Mouse (Mus musculus): ENCODE results near the gene Adm2.

The Adm2 gene

GRCm38 (mm10) chr15:89322670-89323522 is at the start of gene Adm2:
Gene Adm2, plus strand, starts transcription at chr15:89322720.
- in situ Hi-C loops (cut with MboI; ENCODE audit: low sequenced_read_pairs): no loop called here

- in situ Hi-C loops (cut with MboI; ENCODE audit: low sequenced_read_pairs): no loop called here
These were observed 47.0 kb upstream of the Adm2 start for GRCm38 (mm10) chr15:89275497-89275896.

GRCm38 (mm10) chr15:89277366-89277765 is 45.2 kb upstream of the Adm2 start:
- in situ Hi-C loops (cut with MboI; ENCODE audit: low sequenced_read_pairs): no loop called here

- in situ Hi-C loops (cut with MboI; ENCODE audit: low sequenced_read_pairs): no loop called here
These were observed 40.0 kb upstream of the Adm2 start for GRCm38 (mm10) chr15:89282546-89282945.

- in situ Hi-C loops (cut with MboI; ENCODE audit: low sequenced_read_pairs): no loop called here
These were observed 38.4 kb upstream of the Adm2 start for GRCm38 (mm10) chr15:89284094-89284493.

- in situ Hi-C loops (cut with MboI; ENCODE audit: low sequenced_read_pairs): no loop called here
These were observed 37.5 kb upstream of the Adm2 start for GRCm38 (mm10) chr15:89285004-89285403.

- in situ Hi-C loops (cut with MboI; ENCODE audit: low sequenced_read_pairs): no loop called here
These were observed 37.0 kb upstream of the Adm2 start for GRCm38 (mm10) chr15:89285478-89285877.

GRCm38 (mm10) chr15:89286114-89286513 is 36.4 kb upstream of the Adm2 start:
- in situ Hi-C loops (cut with MboI; ENCODE audit: low sequenced_read_pairs): no loop called here

- in situ Hi-C loops (cut with MboI; ENCODE audit: low sequenced_read_pairs): no loop called here
These were observed 35.9 kb upstream of the Adm2 start for GRCm38 (mm10) chr15:89286582-89286981.

GRCm38 (mm10) chr15:89288227-89288767 is 34.2 kb upstream of the Adm2 start:
- in situ Hi-C loops (cut with MboI; ENCODE audit: low sequenced_read_pairs): no loop called here

GRCm38 (mm10) chr15:89289455-89289854 is 33.1 kb upstream of the Adm2 start:
- in situ Hi-C loops (cut with MboI; ENCODE audit: low sequenced_read_pairs): no loop called here

- in situ Hi-C loops (cut with MboI; ENCODE audit: low sequenced_read_pairs): no loop called here
These were observed 31.0 kb upstream of the Adm2 start for GRCm38 (mm10) chr15:89291521-89291920.

GRCm38 (mm10) chr15:89292795-89293194 is 29.7 kb upstream of the Adm2 start:
- in situ Hi-C loops (cut with MboI; ENCODE audit: low sequenced_read_pairs): no loop called here

GRCm38 (mm10) chr15:89293778-89294177 is 28.7 kb upstream of the Adm2 start:
- in situ Hi-C loops (cut with MboI; ENCODE audit: low sequenced_read_pairs): no loop called here

- in situ Hi-C loops (cut with MboI; ENCODE audit: low sequenced_read_pairs): no loop called here
These were observed 26.8 kb upstream of the Adm2 start for GRCm38 (mm10) chr15:89295580-89296165.

- in situ Hi-C loops (cut with MboI; ENCODE audit: low sequenced_read_pairs): no loop called here
These were observed 26.1 kb upstream of the Adm2 start for GRCm38 (mm10) chr15:89296465-89296864.

- in situ Hi-C loops (cut with MboI; ENCODE audit: low sequenced_read_pairs): no loop called here
These were observed 24.8 kb upstream of the Adm2 start for GRCm38 (mm10) chr15:89297695-89298094.

GRCm38 (mm10) chr15:89300180-89300579 is 22.3 kb upstream of the Adm2 start:
- in situ Hi-C loops (cut with MboI; ENCODE audit: low sequenced_read_pairs): no loop called here

- in situ Hi-C loops (cut with MboI; ENCODE audit: low sequenced_read_pairs): no loop called here
These were observed 21.9 kb upstream of the Adm2 start for GRCm38 (mm10) chr15:89300600-89300999.

GRCm38 (mm10) chr15:89305966-89306365 is 16.6 kb upstream of the Adm2 start:
- in situ Hi-C loops (cut with MboI; ENCODE audit: low sequenced_read_pairs): no loop called here

- in situ Hi-C loops (cut with MboI; ENCODE audit: low sequenced_read_pairs): no loop called here
These were observed 15.1 kb upstream of the Adm2 start for GRCm38 (mm10) chr15:89307461-89307860.

Data from CH12F3 (cell line).